Mouse (Mus musculus) midbrain, postnatal 0 days (tissue): ENCODE data around the gene Nebl. TPM values are rescaled to one million over a fixed set of nuclear protein-coding genes. Genes with fewer than 3 reads are reported as not detected.
A peak's percentile ranks its signal among the peaks of the same experiment; 100 is the strongest.

Source experiments
- ATAC-seq: fragments of 200-750 bp; cut with Nextera tagmentation; 2 replicates; pipeline ENCODE4 v1.8.0; 2017; ENCODE audit warnings: moderate number of reproducible peaks, mild to moderate bottlenecking, moderate TSS enrichment, moderate library complexity; ENCODE audit not compliant: low FRiP score
- DNase-seq: peaks from one replicate; pipeline ENCODE4 v3.0.0-alpha.2; 2015; ENCODE audit warnings: low spot score
- H3K27ac ChIP-seq: fragments of 300-500 bp; sonication (generic); 2 replicates; pipeline ENCODE4 v1.5.1; 2014; ENCODE audit warnings: low read depth, mild to moderate bottlenecking, low read length, mixed read lengths
- H3K27me3 ChIP-seq: fragments of 300-500 bp; sonication (generic); 2 replicates; pipeline ENCODE4 v1.6.1; 2014; ENCODE audit warnings: low read length, control low read depth, mixed read lengths; ENCODE audit not compliant: insufficient read depth
- H3K36me3 ChIP-seq: fragments of 300-500 bp; sonication (generic); 2 replicates; pipeline ENCODE4 v1.6.1; 2014; ENCODE audit warnings: low read length, control low read depth, mixed read lengths; ENCODE audit not compliant: insufficient read depth
- H3K4me1 ChIP-seq: fragments of 300-500 bp; sonication (generic); 2 replicates; pipeline ENCODE4 v1.6.1; 2014; ENCODE audit warnings: mild to moderate bottlenecking, control low read depth, antibody characterized with exemption, low read length, mixed read lengths; ENCODE audit not compliant: insufficient read depth
- H3K4me2 ChIP-seq: fragments of 300-500 bp; sonication (generic); 2 replicates; pipeline ENCODE4 v1.6.1; 2014; ENCODE audit warnings: low read depth, mild to moderate bottlenecking, low read length, mixed read lengths; ENCODE audit not compliant: poor library complexity, severe bottlenecking
- H3K4me3 ChIP-seq: fragments of 300-500 bp; sonication (generic); 2 replicates; pipeline ENCODE4 v1.5.1; 2014; ENCODE audit warnings: low read depth, mild to moderate bottlenecking, low read length, moderate library complexity
- H3K9ac ChIP-seq: fragments of 300-500 bp; sonication (generic); replicated peaks from 2 replicates; pipeline ENCODE4 v1.6.1; 2014; ENCODE audit warnings: mild to moderate bottlenecking, low read length, moderate library complexity, mixed read lengths; ENCODE audit not compliant: poor library complexity, severe bottlenecking
- H3K9me3 ChIP-seq: fragments of 300-500 bp; sonication (generic); 2 replicates; pipeline ENCODE4 v1.6.1; 2016; ENCODE audit warnings: low read length, control low read depth
- CTCF ChIP-seq: IDR thresholded peaks from 2 replicates; pipeline ENCODE4 v1.5.1; 2016; ENCODE audit warnings: antibody characterized with exemption, mild to moderate bottlenecking
- WGBS: fragments of 180-500 bp; shearing (Covaris S2); extraction: QIAGEN DNeasy Blood & Tissue Kit; methylation state at CpG from one replicate; pipeline ENCODE4 v1.1.7; 2014; 5-methylcytosine and 5-hydroxymethylcytosine counted together
- polyA plus RNA-seq: library from polyadenylated mRNA; unstranded; fragments of >200 nt; fragmentation: Nextera tagmentation; extraction: Ambion mirVana; gene quantifications from 2 replicates; pipeline ENCODE4 v1.2.1, GENCODE M21; 2015
- total RNA-seq: library from RNA; depleted of rRNA; stranded (reverse); fragments of >200 nt; gene quantifications from 2 replicates; pipeline ENCODE4 v1.2.3, GENCODE M21; 2014

Gene Nebl
- total and polyA plus RNA-seq, 2 experiments from 2014 or later = 11.7 to 24.0 TPM

- 0 out of 2 replicates have a peak, but pooled peaks cover 3% of the 10 kb centered on the region for H3K36me3 ChIP-seq
- ATAC-seq (no peak), DNase-seq (peak; percentile 10)
- H3K4me1 ChIP-seq = no peaks in the 10 kb centered on the region
- H3K27me3 ChIP-seq = no peaks in the 10 kb centered on the region
- no peaks in the 10 kb centered on the region for H3K9me3 ChIP-seq
- H3K4me2 ChIP-seq = no peak overlapping the region
- TF ChIP-seq CTCF = no peak
- no peak overlapping the region for H3K4me3 ChIP-seq
- no peak overlapping the region for H3K9ac ChIP-seq
- H3K27ac ChIP-seq = no peak overlapping the region
Measured at GRCm38 (mm10) chr2:17453676-17454075, 277.6 kb downstream of the Nebl start.

- no peak overlapping the region for H3K4me2 ChIP-seq
- H3K9ac ChIP-seq = no peak overlapping the region
- ATAC-seq (no peak), DNase-seq (no peak)
- H3K27me3 ChIP-seq = no peaks in the 10 kb centered on the region
- H3K36me3 ChIP-seq = 0 out of 2 replicates have a peak, but pooled peaks cover 3% of the 10 kb centered on the region
- no peak overlapping the region for H3K27ac ChIP-seq
- no peak for TF ChIP-seq CTCF
- H3K4me3 ChIP-seq = no peak overlapping the region
- H3K9me3 ChIP-seq = no peaks in the 10 kb centered on the region
- H3K4me1 ChIP-seq = no peaks in the 10 kb centered on the region
Measured at GRCm38 (mm10) chr2:17448341-17448740, 282.9 kb downstream of the Nebl start.

- Histone ChIP-seq H3K27me3 (no peaks in the 10 kb centered on the region), H3K4me1 (no peaks in the 10 kb centered on the region), H3K27ac (no peak overlapping the region), H3K9ac (no peak overlapping the region), H3K4me2 (no peak overlapping the region), H3K4me3 (no peak overlapping the region), H3K9me3 (no peaks in the 10 kb centered on the region), H3K36me3 (no peaks in the 10 kb centered on the region)
- ATAC-seq (no peak), DNase-seq (no peak)
- TF ChIP-seq CTCF = no peak
- WGBS = 53% methylated on average over 7 of the region's 7 CpGs
Measured at GRCm38 (mm10) chr2:17443581-17443980, 287.7 kb downstream of the Nebl start.

- Histone ChIP-seq H3K4me2 (no peak overlapping the region), H3K36me3 (no peaks in the 10 kb centered on the region), H3K4me3 (no peak overlapping the region), H3K27ac (no peak overlapping the region), H3K9ac (no peak overlapping the region), H3K27me3 (no peaks in the 10 kb centered on the region), H3K4me1 (no peaks in the 10 kb centered on the region), H3K9me3 (no peaks in the 10 kb centered on the region)
- WGBS = 80% methylated on average over 1 of the region's 1 CpGs
- TF ChIP-seq CTCF = no peak
- no peak for ATAC-seq
- no peak for DNase-seq
Measured at GRCm38 (mm10) chr2:17438317-17438716, 292.9 kb downstream of the Nebl start.

- no peak for TF ChIP-seq CTCF
- Histone ChIP-seq H3K36me3 (no peaks in the 10 kb centered on the region), H3K4me2 (no peak overlapping the region), H3K27ac (no peak overlapping the region), H3K4me3 (no peak overlapping the region), H3K4me1 (no peaks in the 10 kb centered on the region), H3K9me3 (no peaks in the 10 kb centered on the region), H3K27me3 (no peaks in the 10 kb centered on the region), H3K9ac (no peak overlapping the region)
- ATAC-seq = no peak
- 54% methylated on average over 10 of the region's 10 CpGs for WGBS
- DNase-seq = no peak
Measured at GRCm38 (mm10) chr2:17436739-17437440, 294.4 kb downstream of the Nebl start.

GRCm38 (mm10) chr2:17435217-17435616 lies 296.0 kb downstream of the Nebl start:
- TF ChIP-seq CTCF = no peak
- WGBS = 60% methylated on average over 4 of the region's 4 CpGs
- H3K9me3 ChIP-seq = no peaks in the 10 kb centered on the region
- no peak overlapping the region for H3K4me3 ChIP-seq
- no peak overlapping the region for H3K27ac ChIP-seq
- no peaks in the 10 kb centered on the region for H3K27me3 ChIP-seq
- peak; percentile 32 for DNase-seq
- H3K4me1 ChIP-seq = no peaks in the 10 kb centered on the region
- no peak overlapping the region for H3K4me2 ChIP-seq
- no peak for ATAC-seq
- H3K9ac ChIP-seq = no peak overlapping the region
- no peaks in the 10 kb centered on the region for H3K36me3 ChIP-seq
